Mouse (Mus musculus) right cerebral cortex, postnatal 4 days (tissue): ENCODE measurements around the gene Cacng5.

ENCODE experiments used
- DNase-seq: peaks from one replicate; pipeline ENCODE4 v3.0.0-alpha.2; 2022

Gene Cacng5

DNA sequence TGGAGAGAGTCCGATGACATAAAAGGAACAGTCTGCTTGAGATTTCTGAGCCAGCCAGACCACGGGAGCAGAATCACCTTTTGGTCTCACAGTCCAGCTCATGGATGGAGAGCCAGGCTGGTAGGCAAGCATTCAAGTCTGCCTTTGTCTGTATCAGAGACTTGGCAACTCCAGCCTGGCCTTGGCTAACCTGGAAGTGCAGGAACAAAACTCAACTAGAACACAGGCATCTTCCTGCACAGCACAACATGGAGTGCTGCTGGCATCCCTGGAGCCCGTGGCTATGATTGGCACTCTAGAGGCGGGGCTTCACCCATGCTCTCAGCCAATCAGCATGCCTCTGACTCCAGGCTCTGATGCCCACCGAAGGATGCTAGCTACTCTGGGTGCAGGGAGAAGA, 38.0 kb downstream of the Cacng5 start:
- peak; percentile 18 for DNase-seq

DNA sequence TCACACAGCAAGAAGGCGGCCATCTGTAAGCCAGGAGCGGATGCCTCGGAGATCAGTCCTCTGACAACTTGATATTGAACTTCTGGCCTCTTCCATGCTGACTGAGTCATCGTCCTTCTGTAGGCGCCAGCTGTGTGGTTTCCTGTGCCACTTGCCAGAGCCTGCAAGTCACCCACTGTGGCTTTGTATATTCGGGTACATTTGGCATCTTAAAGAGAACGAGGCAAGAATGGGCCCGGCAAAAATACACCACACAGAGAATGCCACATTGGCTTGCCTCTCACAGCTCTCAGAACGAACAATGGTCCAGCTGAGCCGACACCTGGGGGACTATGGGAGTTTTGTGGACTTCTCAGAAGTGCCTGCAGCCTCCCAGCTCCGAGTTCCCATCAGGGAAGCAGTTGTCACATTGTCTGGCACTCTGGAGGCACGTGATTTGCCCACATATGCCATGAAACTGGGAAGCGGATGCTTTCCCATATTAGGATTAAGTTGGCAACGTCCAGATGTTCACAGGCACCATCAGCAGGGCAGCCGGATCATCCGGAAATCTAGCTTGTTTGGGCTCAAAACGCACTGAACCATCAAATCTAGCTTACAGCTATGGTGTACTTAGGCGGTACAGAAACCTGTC, 38.9 kb downstream of the Cacng5 start:
- no peak for DNase-seq

DNA sequence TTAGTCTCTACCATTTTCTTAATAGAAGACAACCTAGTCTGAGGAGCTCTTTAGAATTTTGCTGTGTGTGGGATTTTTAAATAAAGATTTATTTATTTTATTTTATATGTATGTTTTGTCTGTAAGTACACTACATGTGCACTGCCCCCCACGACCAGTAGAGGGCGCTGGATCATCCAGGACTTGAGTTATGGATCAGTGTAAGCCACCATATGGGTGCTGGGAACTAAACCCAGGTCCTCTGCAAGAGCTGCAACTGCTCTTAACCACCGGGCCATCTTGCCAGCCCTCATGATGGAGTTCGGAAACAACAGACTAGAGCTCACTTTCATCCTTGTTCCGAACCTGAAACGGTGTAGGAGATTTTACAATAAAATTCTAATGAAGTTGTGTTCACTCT, 42.1 kb downstream of the Cacng5 start:
- no peak for DNase-seq

GRCm38 (mm10) chr11:107867509-107867908, 47.3 kb downstream of the Cacng5 start:
- DNase-seq = peak; percentile 22

- DNase-seq = peak; percentile 89
Observed at GRCm38 (mm10) chr11:107865128-107865527, 49.7 kb downstream of the Cacng5 start.

DNA sequence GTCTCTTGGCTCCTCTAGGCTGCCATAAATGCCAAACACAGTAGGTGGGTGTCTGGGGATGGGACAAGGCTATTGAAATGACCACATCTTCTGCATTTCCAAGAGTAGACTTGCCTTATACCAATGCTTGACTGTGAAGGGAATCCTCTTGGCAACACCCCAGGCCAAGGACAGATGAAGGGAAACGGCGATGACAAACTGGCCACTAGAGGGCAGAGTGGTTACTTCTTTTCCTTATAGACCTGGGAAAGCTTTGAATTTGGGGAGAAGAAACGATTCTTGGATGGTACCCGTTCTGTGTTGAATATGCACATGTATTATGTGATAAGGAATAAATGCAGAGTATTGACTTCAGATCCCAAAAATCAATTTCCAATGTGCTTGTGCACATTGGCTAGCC, 50.8 kb downstream of the Cacng5 start:
- DNase-seq = peak; percentile 87

DNA sequence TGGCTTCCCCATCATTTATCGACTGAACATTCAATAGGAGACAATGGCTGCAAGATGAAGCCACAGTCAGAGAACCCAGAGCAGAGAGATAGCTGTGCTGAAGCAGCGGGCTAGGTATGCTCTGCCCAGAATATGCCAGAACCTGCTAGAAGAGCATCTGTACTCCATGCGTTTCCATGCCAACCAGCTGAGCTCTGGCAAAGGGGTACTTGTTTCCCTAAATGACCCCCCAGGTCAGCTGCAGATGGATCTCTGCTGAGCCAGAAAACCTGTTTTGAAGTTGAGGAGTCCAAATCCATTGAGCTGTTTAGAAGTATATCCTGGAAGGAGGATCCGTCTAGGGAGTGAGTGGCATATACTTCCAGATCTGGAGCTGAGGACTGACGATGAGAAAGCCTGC, 53.1 kb downstream of the Cacng5 start:
- DNase-seq = no peak

- DNase-seq = no peak
Observed at GRCm38 (mm10) chr11:107859871-107860270, 55.0 kb downstream of the Cacng5 start.

DNA sequence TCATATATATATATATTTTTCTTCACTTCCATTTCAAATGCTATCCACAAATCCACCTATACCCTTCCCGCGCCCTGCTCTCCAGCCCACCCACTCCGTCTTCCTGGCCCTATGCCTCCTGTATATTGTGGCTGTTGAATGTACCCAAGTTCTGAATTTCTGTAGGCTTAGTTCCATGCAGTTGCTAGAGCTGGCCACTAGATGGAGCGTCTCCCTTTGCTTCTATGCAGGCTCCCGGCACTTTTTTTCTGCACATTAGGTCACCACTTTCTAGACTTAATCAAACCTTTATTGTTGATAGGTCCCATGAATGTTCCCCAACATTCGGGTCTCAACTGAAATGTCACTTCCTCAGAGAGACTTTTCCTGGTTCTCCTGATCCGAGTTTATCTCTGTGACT, 55.6 kb downstream of the Cacng5 start:
- DNase-seq = peak; percentile 44

DNA sequence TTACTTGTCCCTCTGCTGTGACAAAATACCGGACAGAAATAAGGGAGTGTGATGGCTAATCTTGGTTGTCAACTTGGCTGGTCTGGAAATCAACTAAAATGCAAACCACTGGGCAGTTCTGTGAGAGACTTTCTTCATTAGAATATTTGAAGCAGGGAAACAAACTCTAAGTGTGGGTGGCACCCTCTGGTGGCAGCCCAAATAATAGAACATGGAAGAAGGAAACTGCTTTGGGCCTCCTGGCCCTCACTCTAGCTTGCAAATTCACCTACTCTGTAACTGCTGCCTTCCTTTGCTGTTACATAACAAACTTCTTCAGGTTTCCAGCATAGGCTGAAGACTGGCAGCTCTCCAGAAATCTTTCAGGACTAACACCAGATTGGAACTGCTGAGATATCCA, 61.8 kb downstream of the Cacng5 start:
- DNase-seq = peak; percentile 75

- no peak for DNase-seq
Observed at GRCm38 (mm10) chr11:107849621-107850020, 65.2 kb downstream of the Cacng5 start.

GRCm38 (mm10) chr11:107844175-107844574, 70.7 kb downstream of the Cacng5 start:
- no peak for DNase-seq

GRCm38 (mm10) chr11:107833351-107834040, 81.4 kb downstream of the Cacng5 start:
- no peak for DNase-seq
